9 mouse cellular contexts compared by ENCODE assay signal in genomic region chrX:77808602-77809001, GRCm38 (mm10). TPM values are rescaled to one million over a fixed set of nuclear protein-coding genes. Genes with fewer than 3 reads are reported as not detected.
DNase-seq lines count a peak whose midpoint lies in the region; ATAC-seq and TF ChIP-seq lines count a peak whose summit lies in the region.
"Had no signal": no experiment of that assay in that cellular context is flagged by ENCODE, and none has a peak within 500 bp of the region (broad histone marks: within the 10 kb centered on the region; RNA-seq: fewer than 3 reads in every experiment).

No protein-coding gene starts in this region.

- no peaks in the 10 kb centered on the region for H3K27me3 ChIP-seq in hindbrain, embryonic 10.5 days (ENCODE audit: insufficient read depth, poor library complexity, severe bottlenecking)
- H3K27me3 ChIP-seq in hindbrain, embryonic 16.5 days (replicated peaks; ENCODE audit: control insufficient read depth, insufficient read depth, low read length): no peaks in the 10 kb centered on the region
- no peaks in the 10 kb centered on the region for H3K27me3 ChIP-seq in kidney, postnatal 0 days (ENCODE audit: insufficient read depth, low read length)

- no peaks in the 10 kb centered on the region for H3K9me3 ChIP-seq in hindbrain, embryonic 10.5 days
- no peaks in the 10 kb centered on the region for H3K9me3 ChIP-seq in hindbrain, embryonic 16.5 days (ENCODE audit: control insufficient read depth, low read length)
- H3K9me3 ChIP-seq in kidney, postnatal 0 days (replicated peaks; ENCODE audit: low read length): no peaks in the 10 kb centered on the region

- no peak overlapping the region for H3K4me3 ChIP-seq in hindbrain, embryonic 10.5 days
- H3K4me3 ChIP-seq in hindbrain, embryonic 16.5 days (ENCODE audit: low read length): no peak overlapping the region
- H3K4me3 ChIP-seq in kidney, postnatal 0 days (replicated peaks; ENCODE audit: low read depth, low read length): no peak overlapping the region

- no peaks in the 10 kb centered on the region for H3K36me3 ChIP-seq in hindbrain, embryonic 10.5 days
- H3K36me3 ChIP-seq in hindbrain, embryonic 16.5 days (ENCODE audit: control insufficient read depth, insufficient read depth, low read length): no peaks in the 10 kb centered on the region
- no peaks in the 10 kb centered on the region for H3K36me3 ChIP-seq in kidney, postnatal 0 days (ENCODE audit: insufficient read depth, low read length)

- H3K4me2 ChIP-seq in hindbrain, embryonic 16.5 days (ENCODE audit: low read length): no peak overlapping the region
- no peak overlapping the region for H3K4me2 ChIP-seq in kidney, postnatal 0 days (ENCODE audit: low read length)

- 15% methylated on average over 2 of the region's 2 CpGs for WGBS in hindbrain, embryonic 10.5 days
- WGBS in hindbrain, embryonic 16.5 days: 25% methylated on average over 2 of the region's 2 CpGs
- 10% methylated on average over 2 of the region's 2 CpGs for WGBS in kidney, postnatal 0 days

- TF ChIP-seq CTCF in kidney, postnatal 0 days (IDR thresholded peaks at IDR 0.05; ENCODE audit: low read depth): peak; percentile 76

- ATAC-seq in hindbrain, embryonic 16.5 days: no peak
- ATAC-seq in kidney, postnatal 0 days (replicated peaks; ENCODE audit: low FRiP score, low read depth): no peak

- H3K4me1 ChIP-seq in hindbrain, embryonic 10.5 days (replicated peaks): no peaks in the 10 kb centered on the region
- H3K4me1 ChIP-seq in hindbrain, embryonic 16.5 days (ENCODE audit: control insufficient read depth, insufficient read depth, low read depth, low read length): no peaks in the 10 kb centered on the region
- H3K4me1 ChIP-seq in kidney, postnatal 0 days (replicated peaks; ENCODE audit: insufficient read depth, low read length): no peaks in the 10 kb centered on the region

- DNase-seq in hindbrain, embryonic 10.5 days (ENCODE audit: low spot score): peak; percentile 6
- peak; percentile 8 to 19 for DNase-seq in urinary bladder, postnatal 36 days (ENCODE audit: low spot score in 2 of 2)
- no peak for DNase-seq in urinary bladder, postnatal 10 days (ENCODE audit: low spot score)
- peak; percentile 30 to 45 for DNase-seq in cerebellum, postnatal 25 days
- peak; percentile 40 for DNase-seq in kidney, postnatal 0 days (ENCODE audit: low spot score)
- DNase-seq in natural killer cell, adult 2 months (ENCODE audit: low spot score in 2 of 2): peak; percentile 20 to 22
- DNase-seq in layer of hippocampus, postnatal 14 days (ENCODE audit: low spot score in 2 of 2): no peak

- H3K27ac ChIP-seq in hindbrain, embryonic 10.5 days: no peak overlapping the region
- no peak overlapping the region for H3K27ac ChIP-seq in hindbrain, embryonic 16.5 days (ENCODE audit: low read depth, low read length)
- no peak overlapping the region for H3K27ac ChIP-seq in kidney, postnatal 0 days

- H3K9ac ChIP-seq in hindbrain, embryonic 16.5 days (ENCODE audit: low read depth, low read length): no peak overlapping the region
- no peak overlapping the region for H3K9ac ChIP-seq in kidney, postnatal 0 days (ENCODE audit: low read depth, low read length)

RNA-seq across cellular contexts. Expression of gene Prkx, which starts 12.5 kb away (rescaled TPM):
- polyA plus RNA-seq in hindbrain, embryonic 10.5 days (2016; fragmentation: Nextera tagmentation; extraction: Ambion mirVana): 14.4 and 15.4 TPM in 2 replicates
- 21.4 and 24.1 TPM in 2 replicates for polyA plus RNA-seq in hindbrain, embryonic 16.5 days (2015; fragmentation: Nextera tagmentation; extraction: Ambion mirVana)
- polyA plus RNA-seq in kidney, postnatal 0 days (2015; fragmentation: Nextera tagmentation; extraction: Ambion mirVana): 13.9 and 14.5 TPM in 2 replicates
- 10 to 100 TPM; 13.7 to 14.7 TPM for total RNA-seq in layer of hippocampus, postnatal 14 days (2021)

RNA-seq across cellular contexts. Expression of gene Pbsn, which starts 44.8 kb away (rescaled TPM):
- polyA plus RNA-seq in hindbrain, embryonic 10.5 days (2016; fragmentation: Nextera tagmentation; extraction: Ambion mirVana): not detected in 2 replicates
- polyA plus RNA-seq in hindbrain, embryonic 16.5 days (2015; fragmentation: Nextera tagmentation; extraction: Ambion mirVana): not detected in 2 replicates
- polyA plus RNA-seq in kidney, postnatal 0 days (2015; fragmentation: Nextera tagmentation; extraction: Ambion mirVana): not detected in 2 replicates
- total RNA-seq in layer of hippocampus, postnatal 14 days (2021): not detected
- total RNA-seq: left cerebral cortex, postnatal 10 days had no signal

RNA-seq across cellular contexts. Expression of gene Gm14744, which starts 56.0 kb away (rescaled TPM):
- polyA plus RNA-seq in hindbrain, embryonic 10.5 days (2016; fragmentation: Nextera tagmentation; extraction: Ambion mirVana): not detected in 2 replicates
- not detected in 2 replicates for polyA plus RNA-seq in hindbrain, embryonic 16.5 days (2015; fragmentation: Nextera tagmentation; extraction: Ambion mirVana)
- not detected in 2 replicates for polyA plus RNA-seq in kidney, postnatal 0 days (2015; fragmentation: Nextera tagmentation; extraction: Ambion mirVana)
- not detected for total RNA-seq in layer of hippocampus, postnatal 14 days (2021)
- total RNA-seq: left cerebral cortex, postnatal 10 days had no signal

Comparison
In these comparisons a context has a peak if more than half of its experiments do, and no peak if none do; other contexts are left out.
1. DNase-seq: peak in hindbrain, embryonic 10.5 days (single experiment), urinary bladder, postnatal 36 days (2 of 2), cerebellum, postnatal 25 days (2 of 2), kidney, postnatal 0 days (single experiment) and natural killer cell, adult 2 months (2 of 2); none in urinary bladder, postnatal 10 days (single experiment) and layer of hippocampus, postnatal 14 days (0 of 2).